Mouse (Mus musculus) midbrain, embryonic 12.5 days (tissue): ENCODE measurements around the gene Timm13. TPM values are rescaled to one million over a fixed set of nuclear protein-coding genes. Genes with fewer than 3 reads are reported as not detected.
A peak's percentile ranks its signal among the peaks of the same experiment; 100 is the strongest.

Source experiments
- ATAC-seq: fragments of 200-750 bp; cut with Nextera tagmentation; 2 replicates; pipeline ENCODE4 v1.8.0; 2017; ENCODE audit warnings: low read depth, moderate TSS enrichment, moderate library complexity; ENCODE audit not compliant: low FRiP score
- H3K27ac ChIP-seq: fragments of 300-500 bp; sonication (generic); replicated peaks from 2 replicates; pipeline ENCODE4 v1.5.1; 2016; ENCODE audit warnings: mild to moderate bottlenecking
- H3K27me3 ChIP-seq: fragments of 300-500 bp; sonication (generic); 2 replicates; pipeline ENCODE4 v1.6.1; 2016; ENCODE audit warnings: mild to moderate bottlenecking
- H3K36me3 ChIP-seq: fragments of 300-500 bp; sonication (generic); 2 replicates; pipeline ENCODE4 v1.6.1; 2016
- H3K4me1 ChIP-seq: fragments of 300-500 bp; sonication (generic); 2 replicates; pipeline ENCODE4 v1.6.1; 2016
- H3K4me2 ChIP-seq: fragments of 300-500 bp; sonication (generic); replicated peaks from 2 replicates; pipeline ENCODE4 v1.6.1; 2016; ENCODE audit warnings: mild to moderate bottlenecking, moderate library complexity
- H3K4me3 ChIP-seq: fragments of 300-500 bp; sonication (generic); 2 replicates; pipeline ENCODE4 v1.5.1; 2016; ENCODE audit warnings: mild to moderate bottlenecking
- H3K9ac ChIP-seq: fragments of 300-500 bp; sonication (generic); replicated peaks from 2 replicates; pipeline ENCODE4 v1.6.1; 2016; ENCODE audit warnings: mild to moderate bottlenecking, moderate library complexity
- H3K9me3 ChIP-seq: fragments of 300-500 bp; sonication (generic); 2 replicates; pipeline ENCODE4 v1.6.1; 2016; ENCODE audit warnings: mild to moderate bottlenecking
- WGBS: fragments of 180-500 bp; shearing (Covaris S2); methylation state at CpG from one replicate; pipeline ENCODE4 v1.1.7; 2016; 5-methylcytosine and 5-hydroxymethylcytosine counted together
- polyA plus RNA-seq: library from polyadenylated mRNA; unstranded; fragments of >200 nt; fragmentation: Nextera tagmentation; extraction: Ambion mirVana; gene quantifications from 2 replicates; pipeline ENCODE4 v1.2.1, GENCODE M21; 2016

Gene Timm13
- polyA plus RNA-seq, 1 experiment from 2014 or later = 308 TPM

DNA sequence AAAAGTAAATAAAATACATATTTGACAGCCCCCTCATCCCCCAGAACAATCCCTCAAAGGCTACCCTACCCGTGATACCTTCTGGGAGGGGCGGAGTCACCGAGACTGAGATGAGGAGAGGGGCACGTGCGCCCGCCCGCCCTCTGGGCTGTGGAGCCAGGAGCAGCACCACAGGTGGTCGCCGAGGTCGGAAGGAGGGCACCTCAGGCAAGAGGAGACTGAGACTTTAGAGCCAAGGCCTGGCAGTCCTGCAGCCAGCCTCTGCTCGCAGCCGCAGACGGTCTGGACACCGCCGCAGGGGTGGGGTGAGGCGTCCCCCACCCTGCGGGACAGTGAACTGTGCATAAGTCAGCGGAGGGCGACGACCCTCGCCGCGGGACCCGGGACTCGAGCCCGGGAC lies 30.9 kb upstream of the Timm13 start:
- no peak overlapping the region for H3K9ac ChIP-seq

DNA sequence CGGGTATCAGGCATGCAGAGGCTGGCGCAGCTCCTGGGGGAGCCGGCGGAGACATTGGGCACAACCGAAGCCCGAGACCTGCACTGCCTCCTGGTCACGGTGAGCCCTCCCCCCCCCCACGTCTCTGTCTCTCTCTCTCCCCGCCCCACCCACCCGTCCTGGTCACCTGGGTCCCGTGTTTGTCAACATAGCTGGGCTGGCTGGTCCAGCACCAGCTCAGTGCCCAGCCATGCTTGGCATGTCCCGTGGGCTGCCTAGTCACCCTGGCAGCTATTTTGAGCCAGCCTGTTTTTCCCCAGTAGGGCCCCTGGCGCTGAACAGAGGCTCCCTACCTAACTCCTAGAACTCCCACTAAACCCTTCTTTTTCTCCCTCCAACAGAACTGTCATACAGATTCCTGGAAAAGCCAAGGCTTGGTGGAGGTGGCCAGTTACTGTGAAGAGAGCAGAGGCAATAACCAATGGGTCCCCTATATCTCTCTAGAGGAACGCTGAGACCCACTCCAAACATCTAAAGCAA lies 30.4 kb upstream of the Timm13 start:
- H3K4me1 ChIP-seq = peaks cover 69% of the 10 kb centered on the region
- H3K36me3 ChIP-seq = no peaks in the 10 kb centered on the region
- peaks cover 71% of the 10 kb centered on the region for H3K27me3 ChIP-seq
- H3K4me3 ChIP-seq = peak overlapping the region; percentile 42
- H3K9ac ChIP-seq = no peak overlapping the region
- no peak for ATAC-seq
- H3K27ac ChIP-seq = no peak overlapping the region
- 6% methylated on average over 14 of the region's 14 CpGs for WGBS
- peak overlapping the region; percentile 67 for H3K4me2 ChIP-seq
- no peaks in the 10 kb centered on the region for H3K9me3 ChIP-seq

More for the DNA sequence above, 30.9 kb upstream of the Timm13 start:
- Histone ChIP-seq H3K4me1 (peaks cover 74% of the 10 kb centered on the region), H3K4me2 (peak overlapping the region; percentile 67; the same call in 1 of the 2 replicates), H3K36me3 (no peaks in the 10 kb centered on the region), H3K4me3 (peak overlapping the region; percentile 42; the same call in 1 of the 2 replicates), H3K27ac (no peak overlapping the region), H3K9me3 (no peaks in the 10 kb centered on the region), H3K27me3 (peaks cover 76% of the 10 kb centered on the region)
- WGBS = 0% methylated on average over 26 of the region's 26 CpGs
- no peak for ATAC-seq

DNA sequence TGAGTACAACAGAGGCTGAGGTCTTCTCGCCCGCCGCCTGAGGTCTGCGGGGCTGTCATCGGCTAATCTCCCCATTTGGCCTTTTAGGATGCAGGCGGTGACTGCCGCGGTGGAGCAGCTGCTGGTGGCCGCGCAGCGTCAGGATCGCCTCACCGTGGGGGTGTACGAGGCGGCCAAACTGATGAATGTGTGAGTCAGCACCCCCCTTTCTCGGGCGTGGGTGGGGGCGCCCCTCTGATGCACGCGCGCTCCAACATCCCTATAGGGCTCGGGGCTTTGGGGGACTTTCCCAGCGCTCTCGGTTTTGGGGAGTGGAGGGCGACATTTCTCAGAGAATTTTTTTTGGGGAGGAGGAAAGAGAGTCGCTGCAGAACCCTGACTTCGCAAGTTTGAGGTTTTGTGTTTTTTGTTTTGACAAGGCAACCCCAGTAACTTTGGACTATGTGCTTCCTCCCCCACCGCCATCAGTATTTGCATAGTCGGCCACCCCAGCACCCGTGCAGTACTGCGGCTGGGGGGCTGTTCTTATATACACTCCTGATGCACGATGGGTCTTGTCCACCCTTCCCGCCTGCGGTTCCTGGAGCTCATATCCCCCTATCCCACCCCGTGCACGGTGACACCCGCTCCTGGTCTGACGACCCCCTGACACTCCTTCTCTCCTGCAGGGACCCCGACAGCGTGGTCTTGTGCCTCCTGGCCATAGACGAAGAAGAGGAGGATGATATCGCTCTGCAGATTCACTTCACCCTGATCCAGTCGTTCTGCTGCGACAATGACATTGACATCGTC lies 29.8 kb upstream of the Timm13 start:
- under 1% methylated on average over 45 of the region's 45 CpGs for WGBS
- ATAC-seq = 0 out of 2 replicates have a peak, but pooled peaks have one; percentile 11
- Histone ChIP-seq H3K27ac (no peak overlapping the region), H3K9ac (peak overlapping the region; percentile 56), H3K4me2 (peak overlapping the region; percentile 67), H3K9me3 (no peaks in the 10 kb centered on the region), H3K4me3 (peak overlapping the region; percentile 42), H3K27me3 (peaks cover 65% of the 10 kb centered on the region), H3K36me3 (no peaks in the 10 kb centered on the region), H3K4me1 (peaks cover 62% of the 10 kb centered on the region)

GRCm38 (mm10) chr10:80929299-80930226 lies 28.8 kb upstream of the Timm13 start, which contains the start of gene Gadd45b:
Gene Gadd45b, plus strand, starts transcription at chr10:80930073.
- Histone ChIP-seq H3K4me1 (peaks cover 55% of the 10 kb centered on the region), H3K9ac (peak within 1 kb of the TSS; percentile 63), H3K27me3 (peaks cover 55% of the 10 kb centered on the region), H3K4me3 (peak within 1 kb of the TSS; percentile 47), H3K36me3 (no peaks in the 10 kb centered on the region), H3K9me3 (no peaks in the 10 kb centered on the region), H3K4me2 (peak within 1 kb of the TSS; percentile 72), H3K27ac (peak within 1 kb of the TSS; percentile 76)
- ATAC-seq = peak; percentile 87
- WGBS = under 1% methylated on average over 56 of the region's 56 CpGs

GRCm38 (mm10) chr10:80928586-80929298 lies 28.0 kb upstream of the Timm13 start:
- Histone ChIP-seq H3K9me3 (no peaks in the 10 kb centered on the region), H3K4me1 (peaks cover 48% of the 10 kb centered on the region), H3K4me3 (peak overlapping the region; percentile 47), H3K9ac (peak overlapping the region; percentile 63; the same call in 1 of the 2 replicates), H3K27ac (peak overlapping the region; percentile 76; the same call in 1 of the 2 replicates), H3K27me3 (peaks cover 47% of the 10 kb centered on the region), H3K36me3 (no peaks in the 10 kb centered on the region), H3K4me2 (peak overlapping the region; percentile 72)
- WGBS = under 1% methylated on average over 48 of the region's 48 CpGs
- ATAC-seq = peak; percentile 35

DNA sequence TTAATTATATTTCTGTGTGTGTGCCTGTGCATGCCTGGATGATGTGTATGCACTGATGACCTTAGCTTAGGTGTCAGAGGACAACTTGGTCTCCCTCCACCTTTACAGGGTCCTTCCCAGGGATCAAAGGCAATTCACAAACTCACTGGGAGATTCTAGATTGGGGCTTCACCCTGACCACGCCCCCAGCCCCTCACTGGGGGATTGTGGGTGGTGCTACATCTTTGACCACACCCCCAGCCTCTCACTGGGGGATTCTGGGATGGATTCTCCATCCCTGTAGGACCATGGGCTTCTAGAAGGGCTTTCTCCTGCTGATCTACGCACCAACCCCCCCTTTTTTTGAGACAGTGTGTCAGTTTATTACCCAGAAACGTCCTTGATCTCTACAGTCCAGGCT lies 24.7 kb upstream of the Timm13 start:
- Histone ChIP-seq H3K4me2 (no peak overlapping the region), H3K4me1 (peaks cover 24% of the 10 kb centered on the region), H3K9me3 (no peaks in the 10 kb centered on the region), H3K9ac (no peak overlapping the region), H3K27me3 (peaks cover 32% of the 10 kb centered on the region), H3K36me3 (no peaks in the 10 kb centered on the region), H3K4me3 (no peak overlapping the region), H3K27ac (no peak overlapping the region)
- no peak for ATAC-seq
- 50% methylated on average over 3 of the region's 3 CpGs for WGBS

- 0 out of 2 replicates have a peak, but pooled peaks have one; percentile 39 for ATAC-seq
- Histone ChIP-seq H3K4me1 (peaks cover 21% of the 10 kb centered on the region), H3K4me2 (peak overlapping the region; percentile 50), H3K4me3 (peak overlapping the region; percentile 22), H3K9ac (0 out of 2 replicates have a peak overlapping the region, but pooled peaks have one; percentile 24), H3K9me3 (no peaks in the 10 kb centered on the region), H3K27ac (no peak overlapping the region), H3K36me3 (no peaks in the 10 kb centered on the region), H3K27me3 (peaks cover 18% of the 10 kb centered on the region)
- 3% methylated on average over 16 of the region's 16 CpGs for WGBS
These were observed 21.2 kb upstream of the Timm13 start for GRCm38 (mm10) chr10:80921923-80922322.

GRCm38 (mm10) chr10:80917779-80918434 lies 17.1 kb upstream of the Timm13 start, which contains the start of gene Lmnb2:
Gene Lmnb2, minus strand, starts transcription at chr10:80918245.
- ATAC-seq = peak; percentile 75
- Histone ChIP-seq H3K4me1 (peaks cover 36% of the 10 kb centered on the region), H3K36me3 (peaks cover 28% of the 10 kb centered on the region), H3K9ac (peak within 1 kb of the TSS; percentile 82), H3K4me3 (peak within 1 kb of the TSS; percentile 76), H3K4me2 (peak within 1 kb of the TSS; percentile 87), H3K27me3 (peaks cover 16% of the 10 kb centered on the region), H3K9me3 (no peaks in the 10 kb centered on the region), H3K27ac (peak within 1 kb of the TSS; percentile 54)
- under 1% methylated on average over 61 of the region's 61 CpGs for WGBS

DNA sequence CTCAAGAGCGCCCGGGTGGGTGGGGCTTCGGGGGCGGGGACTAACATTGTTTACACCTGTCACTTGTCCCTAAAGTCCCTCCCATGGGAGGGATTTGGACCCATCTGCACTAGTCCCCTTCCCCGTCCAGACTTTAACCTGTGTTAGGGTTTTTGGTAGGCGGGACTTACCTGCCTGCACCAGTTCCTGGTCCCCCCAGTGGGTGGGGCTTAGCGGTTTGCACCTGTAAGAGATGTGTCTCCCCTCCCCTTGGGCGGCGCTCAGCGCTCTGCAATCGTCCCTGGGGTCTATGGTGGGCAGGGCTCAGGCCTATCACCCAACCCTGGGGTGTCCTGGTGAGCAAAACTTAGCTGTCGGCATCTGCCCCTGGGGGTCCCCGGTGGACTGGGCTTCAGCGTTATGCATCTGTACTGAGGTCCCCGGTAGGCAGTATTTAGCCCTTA lies 16.6 kb upstream of the Timm13 start:
- peak overlapping the region; percentile 87 for H3K4me2 ChIP-seq
- H3K4me1 ChIP-seq = peaks cover 36% of the 10 kb centered on the region
- H3K9ac ChIP-seq = peak overlapping the region; percentile 82
- ATAC-seq = peak; percentile 59
- peak overlapping the region; percentile 76 for H3K4me3 ChIP-seq
- 0 out of 2 replicates have a peak, but pooled peaks cover 13% of the 10 kb centered on the region for H3K27me3 ChIP-seq
- H3K9me3 ChIP-seq = no peaks in the 10 kb centered on the region
- peak overlapping the region; percentile 54 for H3K27ac ChIP-seq
- H3K36me3 ChIP-seq = peaks cover 32% of the 10 kb centered on the region
- WGBS = 2% methylated on average over 15 of the region's 15 CpGs

- Histone ChIP-seq H3K9ac (no peak overlapping the region), H3K36me3 (peaks cover 49% of the 10 kb centered on the region), H3K27me3 (no peaks in the 10 kb centered on the region), H3K27ac (no peak overlapping the region), H3K4me3 (no peak overlapping the region), H3K9me3 (no peaks in the 10 kb centered on the region), H3K4me1 (peaks cover 27% of the 10 kb centered on the region), H3K4me2 (no peak overlapping the region)
- ATAC-seq = no peak
- WGBS = 91% methylated on average over 4 of the region's 4 CpGs
These were observed 15.0 kb upstream of the Timm13 start for GRCm38 (mm10) chr10:80915736-80916135.
